24 mouse cellular contexts compared by ENCODE assay signal in the genomic region with DNA sequence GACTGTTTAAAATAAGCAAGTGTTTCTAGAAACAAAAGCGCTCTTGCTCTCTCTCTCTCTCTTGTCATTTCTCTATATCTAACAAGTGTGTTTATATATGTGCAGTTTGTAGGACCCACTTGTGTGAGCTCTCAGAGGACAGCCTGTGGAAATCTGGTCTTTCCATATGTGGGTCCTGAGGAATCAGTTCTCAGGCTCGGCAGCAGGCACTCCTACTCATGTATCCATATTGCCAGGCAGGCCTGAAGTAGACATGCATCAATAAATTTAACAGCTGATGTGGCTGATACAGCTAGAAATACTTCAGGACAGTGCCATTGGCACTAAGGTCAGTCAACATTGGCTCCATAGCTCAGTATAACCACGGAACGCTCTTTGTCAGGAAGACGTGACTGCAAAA.
"Had no signal": no experiment of that assay in that cellular context is flagged by ENCODE, and none has a peak within 500 bp of the region (broad histone marks: within the 10 kb centered on the region; RNA-seq: fewer than 3 reads in every experiment).

No protein-coding gene starts in this region.

- DNase-seq: gastrocnemius, postnatal 14 days; gastrocnemius, postnatal 36 days; heart, adult 18-20 months; heart, postnatal 10 days; kidney, adult 11 months; kidney, adult 2 months; kidney, adult 9 months; kidney, postnatal 14 days; kidney, postnatal 36 days; layer of hippocampus, postnatal 36 days; left cerebral cortex, postnatal 4 days; lung, adult 18-20 months had no signal

- H3K27me3 ChIP-seq: heart, embryonic 12.5 days; hindbrain, embryonic 13.5 days; hindbrain, embryonic 15.5 days; kidney, embryonic 15.5 days; limb, embryonic 13.5 days; limb, embryonic 15.5 days; liver, embryonic 12.5 days had no signal

- H3K4me2 ChIP-seq: heart, embryonic 12.5 days; hindbrain, embryonic 13.5 days; hindbrain, embryonic 15.5 days; kidney, embryonic 15.5 days; limb, embryonic 13.5 days; limb, embryonic 15.5 days; liver, embryonic 12.5 days had no signal

- H3K9me3 ChIP-seq: heart, embryonic 10.5 days; heart, embryonic 12.5 days; hindbrain, embryonic 13.5 days; hindbrain, embryonic 15.5 days; kidney, embryonic 15.5 days; limb, embryonic 13.5 days; limb, embryonic 15.5 days; liver, embryonic 12.5 days had no signal

- H3K9ac ChIP-seq: heart, embryonic 12.5 days; hindbrain, embryonic 13.5 days; hindbrain, embryonic 15.5 days; kidney, embryonic 15.5 days; limb, embryonic 13.5 days; limb, embryonic 15.5 days; liver, embryonic 12.5 days; liver, embryonic 14.5 days had no signal

- H3K4me1 ChIP-seq: heart, embryonic 10.5 days; heart, embryonic 12.5 days; hindbrain, embryonic 13.5 days; hindbrain, embryonic 15.5 days; kidney, embryonic 15.5 days; limb, embryonic 13.5 days; limb, embryonic 15.5 days; liver, embryonic 12.5 days had no signal

- ATAC-seq: hindbrain, postnatal 0 days; intestine, embryonic 16.5 days; liver, embryonic 12.5 days had no signal

- H3K4me3 ChIP-seq: heart, embryonic 10.5 days; heart, embryonic 12.5 days; hindbrain, embryonic 13.5 days; hindbrain, embryonic 15.5 days; kidney, embryonic 15.5 days; limb, embryonic 13.5 days; limb, embryonic 15.5 days; liver, embryonic 12.5 days had no signal

- H3K27ac ChIP-seq: heart, embryonic 10.5 days; hindbrain, embryonic 13.5 days; hindbrain, embryonic 15.5 days; hindbrain, postnatal 0 days; kidney, embryonic 15.5 days; kidney, postnatal 0 days; limb, embryonic 13.5 days; limb, embryonic 15.5 days; liver, embryonic 12.5 days; liver, embryonic 14.5 days had no signal
